Mouse (Mus musculus): Measurements from ENCODE around the gene Atp5s.
A peak's percentile ranks its signal among the peaks of the same experiment; 100 is the strongest.

Gene Atp5s

GRCm38 (mm10) chr12:69724711-69725460 lies at the start of gene Atp5s, which contains the start of gene L2hgdh:
Gene Atp5s, plus strand, starts transcription at chr12:69724950.
Gene L2hgdh, minus strand, starts transcription at chr12:69724873.
- DNase-seq (ENCODE audit: low spot score in 2 of 2), result peak; percentile 94 to 95

DNA sequence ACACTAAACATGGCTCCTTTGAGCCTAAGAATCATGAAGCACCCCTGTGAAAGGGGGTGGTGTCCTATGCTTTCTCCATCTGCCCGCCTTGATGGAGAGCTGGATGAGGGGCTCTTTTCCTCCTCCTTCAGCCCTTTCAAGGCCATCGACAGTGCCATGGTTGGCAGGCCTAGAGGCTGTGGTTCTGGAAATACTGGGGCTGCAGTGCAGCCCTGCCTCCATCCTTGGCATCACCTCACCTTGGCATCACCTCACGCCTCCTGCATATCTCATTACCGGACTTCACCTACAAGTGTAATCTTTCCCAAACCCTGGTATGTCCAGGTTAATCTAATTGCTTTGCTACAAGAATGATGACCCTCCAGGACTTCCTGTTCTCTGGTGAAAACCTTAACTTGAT lies 48.6 kb upstream of the Atp5s start:
- no peak for DNase-seq (ENCODE audit: low spot score in 2 of 2)

DNA sequence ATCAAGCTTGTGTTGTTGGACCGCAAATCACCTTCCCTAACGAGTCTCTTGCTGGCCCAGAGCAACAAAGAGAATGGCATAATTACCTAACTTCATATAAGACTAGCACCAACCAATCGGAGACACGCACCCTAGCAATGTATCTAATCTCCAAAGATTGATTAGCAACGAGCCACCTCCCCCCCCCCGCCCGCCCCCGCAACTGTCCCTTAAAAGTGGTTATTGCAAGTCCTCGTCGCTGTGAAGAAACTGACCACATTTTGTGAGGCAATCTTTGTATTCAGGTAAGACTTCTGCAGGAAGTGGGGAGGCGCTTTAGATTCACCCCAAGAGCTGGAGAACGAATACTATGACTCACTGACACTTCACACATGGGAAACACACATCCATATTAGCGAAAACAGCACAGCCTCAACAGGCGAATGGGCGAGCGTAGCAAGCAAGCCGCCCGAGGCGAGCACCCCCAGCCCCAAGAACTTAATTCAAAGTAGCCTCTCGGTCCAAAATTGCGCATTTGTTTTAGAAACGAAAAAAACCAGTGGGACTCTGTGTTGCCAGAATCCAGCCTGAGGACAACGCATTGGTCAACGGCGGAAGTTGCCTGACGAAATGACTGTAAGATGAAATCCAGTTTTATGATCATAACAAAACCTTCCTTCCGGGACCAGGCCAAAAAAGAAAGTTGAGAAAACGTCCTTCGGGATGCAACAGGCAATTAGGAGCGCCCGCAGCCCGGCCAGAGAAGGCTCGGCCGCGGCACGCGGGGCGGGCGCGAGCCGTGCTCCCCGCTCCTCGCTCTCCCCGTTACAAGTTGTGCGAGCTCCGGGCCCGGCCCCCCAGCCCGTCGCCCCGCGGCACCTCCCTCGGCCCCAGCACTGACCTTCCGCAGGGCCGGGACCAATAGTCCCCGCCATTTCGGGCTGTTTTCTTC lies 43.9 kb upstream of the Atp5s start:
- peak; percentile 19 to 48 for DNase-seq (ENCODE audit: low spot score in 2 of 2)

GRCm38 (mm10) chr12:69681566-69682061 lies 43.1 kb upstream of the Atp5s start, which contains the start of gene Sos2:
Gene Sos2, minus strand, starts transcription at chr12:69681852.
- DNase-seq (ENCODE audit: low spot score in 2 of 2), result peak; percentile 44 to 49

DNA sequence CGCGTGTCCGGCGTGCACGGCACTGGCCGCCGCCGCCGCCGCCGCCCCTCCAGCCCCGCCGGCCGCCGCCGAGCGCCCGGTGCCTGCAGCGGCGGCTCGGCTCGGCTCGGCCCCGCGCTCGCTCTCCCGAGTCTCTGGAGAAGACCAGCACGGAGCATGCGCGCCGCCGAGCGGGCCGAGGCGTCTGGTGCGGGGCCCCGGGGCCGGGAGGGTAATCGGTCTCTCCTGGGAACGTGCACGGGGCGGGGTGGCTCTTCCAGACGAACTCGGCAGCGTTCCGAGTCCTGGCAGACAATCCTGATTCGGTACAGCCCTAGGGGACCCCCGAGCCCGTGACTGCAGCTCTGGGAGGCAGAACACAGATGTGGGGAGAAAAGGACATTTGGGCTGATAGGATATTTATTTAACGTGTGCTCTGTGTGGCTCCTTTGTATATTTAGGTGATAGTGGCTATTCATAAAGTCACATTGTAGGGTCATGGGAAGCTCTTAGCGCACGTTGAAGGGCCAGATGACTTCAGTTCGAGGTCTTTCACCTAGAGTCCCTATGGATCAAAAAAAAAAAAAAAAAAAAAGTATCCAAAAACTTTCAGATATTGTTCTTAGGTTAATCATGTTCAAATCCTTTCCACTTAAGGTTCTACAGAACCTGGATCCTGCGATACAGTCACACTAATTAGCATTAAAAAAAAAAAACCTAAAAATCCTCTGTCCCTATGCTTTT lies 42.5 kb upstream of the Atp5s start:
- DNase-seq (ENCODE audit: low spot score in 2 of 2), result peak; percentile 73 to 74

DNA sequence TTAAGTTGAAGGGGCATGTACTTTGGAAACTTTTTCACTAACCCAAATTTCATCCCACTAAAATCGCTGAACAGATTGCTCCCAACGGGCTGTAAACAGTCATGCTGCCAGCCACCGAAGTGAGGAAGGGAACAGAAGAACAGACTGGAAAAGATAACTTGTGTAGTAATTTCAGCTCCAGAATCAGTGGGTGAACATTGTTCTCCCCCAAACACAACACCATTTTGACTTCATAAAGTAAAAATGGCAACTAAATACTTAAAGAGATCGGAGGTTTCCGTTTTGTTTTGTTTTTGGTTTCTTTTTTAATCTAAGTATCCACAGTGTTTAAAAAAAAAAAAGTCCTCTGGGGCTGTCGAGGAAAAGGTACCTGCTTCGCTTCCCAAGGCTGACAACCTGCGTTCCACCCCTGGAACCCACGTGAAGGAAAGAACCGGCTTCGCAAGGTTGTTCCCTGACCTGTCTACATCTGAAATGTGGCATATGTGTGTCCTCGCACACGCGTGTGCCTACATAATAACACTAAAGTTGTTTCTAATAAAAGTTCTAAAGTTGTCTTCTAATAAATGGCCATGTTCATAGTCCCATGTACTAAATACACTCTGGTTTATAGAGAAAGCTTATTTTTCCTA lies 41.8 kb upstream of the Atp5s start:
- no peak for DNase-seq (ENCODE audit: low spot score in 2 of 2)

- peak; percentile 50 to 66 for DNase-seq (ENCODE audit: low spot score in 2 of 2)
These were observed 41.2 kb upstream of the Atp5s start for GRCm38 (mm10) chr12:69683537-69683936.

DNA sequence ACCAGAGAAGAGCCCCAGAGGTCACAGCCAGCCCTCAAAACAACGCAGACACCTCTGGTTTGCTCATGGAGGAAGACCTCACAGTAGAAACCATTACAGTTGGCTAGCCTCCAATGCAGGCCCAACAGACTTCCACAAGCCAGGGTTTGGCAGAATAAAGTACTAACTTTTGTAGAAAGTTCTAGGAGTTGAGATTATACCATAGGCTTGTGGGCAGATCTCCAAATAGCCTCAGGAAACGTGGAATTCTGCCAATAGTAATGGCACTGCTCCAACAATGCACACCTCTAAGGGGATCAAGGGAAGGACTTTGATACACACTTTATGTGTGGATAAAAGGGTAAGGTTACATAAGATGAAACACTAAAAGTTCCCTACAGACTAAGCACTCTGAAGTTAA lies 36.4 kb upstream of the Atp5s start:
- DNase-seq (ENCODE audit: low spot score in 2 of 2), result no peak

GRCm38 (mm10) chr12:69689094-69689493 lies 35.7 kb upstream of the Atp5s start:
- no peak for DNase-seq (ENCODE audit: low spot score in 2 of 2)

DNA sequence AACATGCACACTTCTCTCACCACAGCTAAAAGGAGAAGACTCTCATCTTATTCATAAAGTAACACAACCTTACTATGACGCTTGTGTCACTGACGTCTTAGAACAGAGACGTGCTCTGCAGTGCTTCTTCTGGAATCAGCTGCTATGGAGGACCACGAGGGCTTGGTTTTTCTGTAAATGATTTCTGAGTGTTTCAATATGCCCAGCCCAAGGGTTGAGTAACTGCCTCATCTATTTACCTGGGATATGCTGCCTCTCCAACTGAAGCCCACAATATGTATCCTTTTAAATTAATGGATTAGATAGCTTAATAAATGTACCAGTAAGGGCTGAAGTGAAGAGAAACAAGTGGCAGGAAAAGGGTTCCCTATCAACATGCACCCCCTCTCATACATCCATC lies 34.0 kb upstream of the Atp5s start:
- no peak for DNase-seq (ENCODE audit: low spot score in 2 of 2)

GRCm38 (mm10) chr12:69693471-69693870 lies 31.3 kb upstream of the Atp5s start:
- DNase-seq (ENCODE audit: low spot score in 2 of 2), result no peak

GRCm38 (mm10) chr12:69696746-69697145 lies 28.0 kb upstream of the Atp5s start:
- DNase-seq (ENCODE audit: low spot score in 2 of 2), result peak in 1 of 2 experiments; percentile 49

- DNase-seq (ENCODE audit: low spot score in 2 of 2), result no peak
These were observed 26.4 kb upstream of the Atp5s start for GRCm38 (mm10) chr12:69698352-69698751.

DNA sequence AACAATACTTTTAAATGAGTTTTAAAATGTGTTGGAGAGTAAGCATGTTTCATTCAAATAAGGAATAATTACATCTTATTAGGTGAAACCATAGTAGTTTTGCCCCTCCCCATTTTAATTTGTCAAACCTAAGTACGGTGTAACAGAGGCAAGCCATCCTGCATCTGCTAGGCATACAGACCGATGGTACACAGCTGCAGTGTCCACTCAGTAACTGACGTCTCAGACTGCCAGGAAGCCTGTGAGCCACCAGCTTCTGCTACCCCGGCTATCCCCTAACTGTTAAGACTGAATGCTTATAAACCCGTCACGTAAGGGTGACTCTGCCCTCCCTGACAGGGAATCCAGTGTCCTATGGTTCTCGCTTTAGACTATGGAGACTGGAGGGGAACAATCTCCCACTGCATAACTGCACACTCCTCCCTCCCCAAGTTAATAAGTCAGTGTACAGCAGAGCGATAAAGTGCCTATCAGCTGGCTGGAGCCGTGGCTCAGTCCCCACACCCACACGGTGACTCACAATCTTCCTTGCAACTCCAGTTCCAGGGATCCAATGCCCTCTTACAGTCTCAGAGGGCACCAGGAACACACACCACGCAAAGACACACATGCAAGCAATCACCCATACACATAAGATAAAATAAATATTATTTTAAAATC lies 19.8 kb upstream of the Atp5s start:
- no peak for DNase-seq (ENCODE audit: low spot score in 2 of 2)

DNA sequence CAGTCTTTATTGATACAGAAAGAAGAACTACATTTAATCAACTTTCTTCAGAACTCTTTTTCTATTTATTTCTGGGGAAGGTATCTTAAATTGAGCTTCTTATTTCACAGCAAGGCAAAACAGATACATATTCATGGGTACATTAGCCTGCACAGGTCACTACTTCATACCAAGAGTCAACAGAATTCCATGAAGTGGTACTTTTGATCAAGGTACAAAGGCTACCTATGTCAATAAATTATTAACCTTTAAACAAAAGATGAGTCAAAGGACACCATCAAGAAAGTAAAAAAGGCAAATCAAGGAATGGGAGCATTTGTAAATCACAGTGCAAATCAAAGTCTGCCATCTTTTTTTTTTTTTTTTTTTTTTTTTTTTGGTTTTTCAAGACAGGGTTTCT lies 11.1 kb upstream of the Atp5s start:
- no peak for DNase-seq (ENCODE audit: low spot score in 2 of 2)

DNA sequence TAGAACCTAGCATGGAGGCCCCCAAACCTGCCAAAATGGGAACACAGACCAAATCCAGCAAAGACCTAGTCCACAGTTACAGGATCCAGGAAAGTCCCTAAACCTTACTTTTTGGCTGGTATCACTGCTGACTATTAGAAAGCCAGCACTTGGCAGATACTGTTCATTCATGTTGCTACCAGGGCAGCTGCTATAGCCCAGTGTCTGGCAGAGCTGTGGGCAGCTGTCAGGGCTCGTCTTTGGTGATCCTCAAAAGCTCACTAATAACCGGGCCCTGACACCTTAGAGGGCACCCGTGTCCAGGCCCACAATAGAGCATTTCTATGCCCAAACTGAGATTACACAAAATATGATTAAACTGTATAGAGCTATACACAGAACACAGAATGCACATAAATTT lies 1.9 kb upstream of the Atp5s start:
- no peak for DNase-seq (ENCODE audit: low spot score in 2 of 2)

DNA sequence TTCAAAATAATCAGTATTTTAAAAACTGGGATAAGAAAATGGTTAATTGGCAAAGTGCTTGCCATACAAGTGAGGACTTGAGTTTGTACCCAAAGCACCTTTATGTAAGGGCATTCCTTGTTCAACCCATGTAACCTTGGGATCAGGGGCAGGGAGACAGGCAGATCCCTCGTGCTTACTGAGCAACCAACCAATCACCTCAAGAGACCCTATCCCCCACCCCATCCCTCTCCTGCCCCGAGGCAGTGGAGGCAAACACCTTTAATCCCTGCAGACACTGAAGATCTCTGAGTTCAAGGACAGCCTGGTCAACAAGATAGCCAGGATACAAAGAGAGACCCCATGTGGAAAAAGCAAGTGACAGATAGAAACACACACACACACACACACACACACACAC lies 1.4 kb upstream of the Atp5s start:
- no peak for DNase-seq (ENCODE audit: low spot score in 2 of 2)

GRCm38 (mm10) chr12:69724018-69724710 lies 586 bp upstream of the Atp5s start:
- no peak for DNase-seq (ENCODE audit: low spot score in 2 of 2)

DNA sequence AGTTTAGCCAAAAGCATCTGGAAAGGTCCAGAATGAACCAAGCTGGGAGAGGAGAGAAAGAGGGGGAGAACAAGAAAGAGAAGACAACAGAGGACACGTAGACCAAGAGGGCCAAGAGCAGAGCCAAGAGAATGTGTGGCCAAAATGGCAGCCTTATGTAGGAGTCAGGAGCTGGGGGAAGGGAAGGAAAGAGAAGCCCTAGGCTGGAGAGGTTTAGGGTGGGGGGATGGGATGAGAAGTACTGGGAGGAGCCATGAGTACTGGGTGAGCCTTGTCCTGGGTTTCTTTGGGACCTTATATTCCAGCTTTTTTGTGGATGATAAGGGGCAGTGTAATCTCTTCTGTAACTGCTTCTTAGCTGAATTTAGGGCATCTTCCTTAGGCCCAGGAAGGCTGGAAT lies 4.5 kb downstream of the Atp5s start:
- DNase-seq (ENCODE audit: low spot score in 2 of 2), result no peak

DNA sequence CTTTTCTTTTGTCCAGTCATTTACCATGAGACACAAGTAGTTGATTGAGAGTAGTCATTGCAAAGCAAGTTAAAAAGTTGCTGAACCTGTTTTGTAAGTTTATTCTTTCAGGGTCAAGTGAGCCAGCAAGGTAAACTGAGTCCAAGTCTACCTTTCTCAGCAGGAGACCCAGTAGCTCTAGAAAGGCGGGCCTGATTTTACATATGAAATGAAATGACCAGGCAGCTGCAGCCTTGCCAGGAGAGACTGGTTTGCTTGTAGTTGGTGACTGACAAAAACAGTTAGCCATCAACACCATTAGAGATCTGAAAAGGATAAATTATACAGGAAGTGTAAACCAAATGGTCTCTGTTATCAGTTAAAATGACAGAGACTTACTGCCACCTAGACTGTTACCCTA lies 5.6 kb downstream of the Atp5s start:
- no peak for DNase-seq (ENCODE audit: low spot score in 2 of 2)
